Mouse (Mus musculus) left cerebral cortex, adult 8-10 months (tissue): ENCODE data around the gene Zkscan16. TPM values are rescaled to one million over a fixed set of nuclear protein-coding genes. Genes with fewer than 3 reads are reported as not detected.
A peak's percentile ranks its signal among the peaks of the same experiment; 100 is the strongest.

Experiments used
- DNase-seq, 2 experiments: peaks; one replicate each; pipeline ENCODE4 v3.0.0; 2022; ENCODE audit warnings: low spot score in 2 of 2
- total RNA-seq, 4 experiments: library from RNA; stranded (reverse); gene quantifications; 2 replicates each; pipeline ENCODE4 v1.2.4; 2022

Gene Zkscan16
- total RNA-seq, 4 experiments from 2014 or later, result 67.4 to 79.1 (median 70.4) TPM

DNA sequence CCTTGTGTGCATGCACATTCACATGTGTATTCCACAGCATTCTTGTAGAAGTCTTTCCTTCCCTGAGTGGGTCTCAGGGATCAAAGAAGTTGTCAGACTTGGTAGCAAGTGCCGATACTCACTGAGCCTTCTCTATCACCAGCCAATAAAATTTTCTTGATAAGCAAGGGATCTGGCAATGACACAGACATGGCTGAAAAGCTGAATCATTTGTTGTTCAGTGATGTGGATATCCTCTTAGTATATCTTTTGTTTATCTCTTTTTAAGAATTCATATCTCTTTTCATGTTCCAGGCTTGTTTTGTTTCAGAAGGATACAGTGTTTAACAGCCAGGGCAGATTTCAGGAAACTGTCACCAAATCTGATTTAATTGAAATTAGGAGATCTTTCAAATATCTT, 55.3 kb downstream of the Zkscan16 start:
- no peak for DNase-seq

DNA sequence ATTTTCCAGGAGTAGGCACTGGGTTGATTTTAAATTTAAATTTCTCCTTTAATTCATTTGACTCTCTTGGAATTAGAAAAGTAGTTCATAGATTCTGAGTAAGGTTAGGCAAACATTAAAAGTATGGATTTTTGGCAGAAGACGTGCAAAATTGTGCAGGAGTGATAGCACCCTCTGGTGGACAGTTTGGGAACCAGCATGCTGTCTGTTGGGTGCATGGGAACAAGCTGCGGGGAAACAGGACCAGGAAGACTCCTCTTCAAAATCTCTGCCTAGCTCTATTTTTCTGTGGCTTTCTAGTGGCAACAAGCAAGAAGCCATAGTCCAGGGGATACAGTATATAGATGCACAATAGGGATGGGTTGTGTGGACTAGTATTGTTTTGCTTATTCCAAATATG, 56.3 kb downstream of the Zkscan16 start:
- peak; percentile 20 to 67 for DNase-seq

DNA sequence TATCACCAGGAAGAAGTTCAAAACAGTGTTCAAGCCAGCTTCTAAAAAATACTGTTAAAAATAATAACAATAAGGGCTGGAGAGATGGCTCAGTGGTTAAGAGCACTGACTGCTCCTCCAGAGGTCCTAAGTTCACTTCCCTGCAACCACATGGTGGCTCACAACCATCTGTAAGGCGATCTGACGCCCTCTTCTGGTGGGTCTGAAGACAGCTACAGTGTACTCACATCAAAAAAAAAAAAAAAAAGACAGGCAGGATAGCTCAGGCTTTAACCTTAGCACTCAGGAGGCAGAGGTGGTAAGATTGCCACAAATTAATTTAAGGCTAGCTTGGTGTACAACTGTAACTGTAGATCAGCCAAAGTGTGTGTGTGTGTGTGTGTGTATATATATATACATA, 57.2 kb downstream of the Zkscan16 start:
- DNase-seq, result no peak

DNA sequence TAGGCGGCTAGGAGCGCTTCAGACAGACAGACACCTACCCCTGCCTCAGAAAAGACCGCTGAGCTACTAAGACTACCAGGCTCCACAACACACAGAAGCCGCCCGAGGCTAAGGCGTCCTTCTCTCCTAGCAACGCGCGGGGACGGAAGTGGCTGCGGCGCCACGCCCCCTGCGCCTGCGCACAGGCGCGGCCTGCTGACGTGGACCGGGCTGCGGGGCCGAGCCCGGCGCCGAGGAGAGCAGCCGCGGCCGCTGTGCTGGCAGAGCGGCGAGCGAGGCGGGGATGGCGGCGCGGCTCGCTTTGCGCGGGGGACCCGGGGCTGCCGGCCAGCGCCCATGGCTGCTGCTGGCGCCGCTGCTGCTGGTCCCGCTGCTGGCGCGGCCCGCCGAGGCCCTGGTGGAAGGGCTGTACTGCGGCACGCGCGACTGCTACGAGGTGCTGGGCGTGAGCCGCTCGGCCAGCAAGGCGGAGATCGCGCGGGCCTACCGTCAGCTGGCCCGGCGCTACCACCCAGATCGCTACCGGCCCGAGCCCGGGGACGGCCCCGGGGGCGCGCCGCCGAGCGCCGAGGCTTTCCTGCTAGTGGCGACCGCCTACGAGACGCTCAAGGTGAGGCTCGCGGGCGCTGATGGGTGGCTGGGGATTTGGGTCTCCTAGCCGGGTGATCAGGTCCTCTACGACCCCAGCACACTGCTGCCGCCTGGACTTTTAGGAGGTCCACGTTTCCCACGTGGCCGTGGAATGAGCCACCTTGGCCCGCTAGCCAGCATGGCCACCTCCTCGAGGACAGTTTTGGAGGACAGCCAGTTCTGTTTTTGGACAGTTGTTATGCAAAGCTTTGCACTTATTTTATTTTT, 59.7 kb downstream of the Zkscan16 start, which contains the start of gene Gm20503:
Gene Gm20503 (plus strand): TSS at position 263 of the 858 bp plus-strand sequence.
- peak; percentile 71 to 88 for DNase-seq

DNA sequence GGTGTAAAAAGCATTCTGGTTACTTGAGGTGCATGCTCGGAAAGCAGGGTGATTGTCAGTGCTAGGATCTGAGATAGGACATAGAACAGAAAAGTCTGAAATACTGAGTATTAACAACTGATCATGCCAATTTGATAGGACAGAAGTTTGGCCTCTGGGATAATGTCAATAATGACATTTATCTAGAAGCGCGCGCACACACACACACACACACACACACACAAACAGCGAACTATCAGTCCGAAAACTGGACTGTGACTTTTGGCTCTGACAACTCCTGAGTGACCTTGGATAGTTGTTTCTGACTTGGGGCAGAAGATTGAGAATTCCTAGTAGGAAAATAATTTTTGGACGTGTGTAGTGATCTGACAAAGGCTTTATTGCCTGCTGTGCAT, 60.4 kb downstream of the Zkscan16 start:
- no peak for DNase-seq

DNA sequence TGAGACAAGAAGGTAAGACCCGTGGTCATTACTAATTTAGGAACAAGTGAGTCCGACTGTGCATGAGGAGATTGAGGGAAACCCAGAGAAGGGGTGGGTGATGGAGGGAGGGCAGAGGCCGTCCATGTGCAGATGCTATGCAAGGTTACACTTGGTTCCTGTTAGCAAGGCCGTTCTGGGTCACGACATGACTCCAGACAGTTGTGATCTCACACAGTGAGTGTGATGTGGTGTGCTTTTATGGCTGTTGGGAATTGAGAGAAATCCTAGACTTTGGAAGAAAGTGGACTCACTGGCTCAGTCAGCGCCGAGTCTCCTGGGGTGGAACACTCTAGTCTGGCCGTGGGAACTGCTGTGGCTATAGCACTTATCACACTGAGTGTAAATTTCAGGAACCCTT, 62.8 kb downstream of the Zkscan16 start:
- DNase-seq, result no peak

DNA sequence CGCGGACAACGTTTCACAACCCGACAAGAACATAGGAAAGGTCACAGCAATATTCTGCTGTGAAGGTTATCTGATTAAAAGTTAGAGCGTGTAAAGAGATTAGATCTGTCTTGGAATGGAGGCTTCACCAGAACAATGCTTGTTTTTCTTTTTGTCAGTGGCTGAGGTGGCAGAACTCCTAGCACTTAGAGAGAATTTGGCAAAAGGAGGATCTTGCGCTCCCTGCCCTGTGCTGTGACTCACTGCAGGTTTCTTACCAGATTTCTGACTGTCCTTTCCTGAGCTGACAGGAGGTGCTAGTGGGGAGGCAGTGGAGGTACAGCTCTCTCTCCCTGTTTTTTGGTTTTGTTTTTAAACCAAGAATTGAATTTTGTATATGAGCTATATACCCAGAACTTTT, 63.6 kb downstream of the Zkscan16 start:
- DNase-seq, result no peak

Other genes with a start within 250 kb of the Zkscan16 start
- under 1 TPM in 3 of 4 experiments, not detected in 1; 0.24 to 0.46 (median 0.33) TPM for gene Olfr267, start 155.9 kb upstream of the Zkscan16 start, total RNA-seq
- 100 to 1,000 TPM; 116 to 145 (median 129) TPM for gene Ecpas, start 30.9 kb upstream of the Zkscan16 start, total RNA-seq
- gene Ptgr1, start 43.5 kb downstream of the Zkscan16 start, total RNA-seq, result 1 to 10 TPM; 1.6 to 2.7 (median 1.7) TPM
- 1 to 10 TPM; 4.9 to 7.3 (median 6.1) TPM for gene Dnajc25, start 51.4 kb downstream of the Zkscan16 start, total RNA-seq
- gene Gm20503, start 59.6 kb downstream of the Zkscan16 start, total RNA-seq, result 1 to 10 TPM in 1 of 4 experiments, under 1 TPM in 2, not detected in 1; 0.70 to 2.3 (median 0.80) TPM
- gene Gng10, start 91.5 kb downstream of the Zkscan16 start, total RNA-seq, result 10 to 100 TPM; 63.7 to 72.9 (median 66.3) TPM
- gene AI481877, start 195.4 kb downstream of the Zkscan16 start, total RNA-seq, result under 1 TPM in 1 of 4 experiments, not detected in 3; 0.14 TPM
- gene Ugcg, start 245.6 kb downstream of the Zkscan16 start, total RNA-seq, result 10 to 100 TPM; 72.2 to 86.1 (median 79.3) TPM